Mouse (Mus musculus) CD4-positive naive resting alpha-beta T cell, adult 76 days (primary cell): Measurements from ENCODE around the gene Ttc39d. TPM values are rescaled to one million over a fixed set of nuclear protein-coding genes. Genes with fewer than 3 reads are reported as not detected.

Experiments used
- total RNA-seq: library from RNA; stranded (reverse); gene quantifications from one replicate; pipeline ENCODE4 v1.2.4, GENCODE M21; 2023

Gene Ttc39d
- not detected for total RNA-seq

DNA sequence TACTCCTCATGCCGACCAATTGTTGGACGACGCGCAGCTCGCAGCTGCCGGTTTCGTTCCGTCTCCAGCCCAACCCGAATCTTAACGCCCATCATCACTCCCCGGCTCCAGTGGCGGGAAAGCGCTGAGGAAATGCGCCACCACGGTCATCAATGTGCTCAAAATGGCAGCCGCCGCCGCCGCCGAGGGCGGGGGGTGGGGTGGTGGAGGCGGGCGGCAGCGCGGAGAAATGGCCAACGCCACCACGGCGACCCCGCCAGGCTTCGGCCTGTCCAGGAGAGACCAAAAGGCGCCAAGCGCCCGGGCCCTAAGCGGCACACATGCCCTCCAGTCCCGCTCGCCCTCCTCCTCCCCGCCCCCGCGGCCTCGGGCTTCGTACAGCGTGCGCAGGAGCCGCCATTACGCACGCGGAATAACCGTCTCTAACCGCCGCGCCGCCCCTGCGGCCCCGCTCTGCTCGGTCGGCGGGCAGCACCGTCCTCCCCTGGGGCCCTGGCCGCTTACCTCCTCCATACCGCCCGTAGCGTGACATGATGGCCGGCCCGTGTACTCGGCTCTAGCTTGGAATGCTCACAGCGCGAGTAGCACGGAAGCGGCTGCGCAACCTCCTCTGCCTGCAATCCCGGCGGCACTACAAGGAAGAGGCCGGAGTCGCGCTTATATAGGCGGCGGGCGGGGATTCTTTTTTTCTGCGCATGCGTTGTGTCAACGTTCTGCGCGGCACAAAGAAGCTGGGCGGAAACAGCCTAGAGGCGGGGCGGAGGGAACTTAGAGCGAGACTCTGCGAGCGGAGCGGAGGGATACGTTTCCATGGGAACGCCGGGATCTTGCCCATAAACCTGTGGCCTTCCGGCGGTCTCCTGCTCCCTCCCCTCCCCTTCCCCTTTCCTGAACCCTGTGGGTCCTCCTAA is at the start of gene Ttc39d, which contains the start of gene Srsf7:
Gene Ttc39d, plus strand, starts transcription at position 790 of the 911 bp plus-strand sequence.
Gene Srsf7, minus strand, starts transcription at position 637 of the 911 bp plus-strand sequence.

DNA sequence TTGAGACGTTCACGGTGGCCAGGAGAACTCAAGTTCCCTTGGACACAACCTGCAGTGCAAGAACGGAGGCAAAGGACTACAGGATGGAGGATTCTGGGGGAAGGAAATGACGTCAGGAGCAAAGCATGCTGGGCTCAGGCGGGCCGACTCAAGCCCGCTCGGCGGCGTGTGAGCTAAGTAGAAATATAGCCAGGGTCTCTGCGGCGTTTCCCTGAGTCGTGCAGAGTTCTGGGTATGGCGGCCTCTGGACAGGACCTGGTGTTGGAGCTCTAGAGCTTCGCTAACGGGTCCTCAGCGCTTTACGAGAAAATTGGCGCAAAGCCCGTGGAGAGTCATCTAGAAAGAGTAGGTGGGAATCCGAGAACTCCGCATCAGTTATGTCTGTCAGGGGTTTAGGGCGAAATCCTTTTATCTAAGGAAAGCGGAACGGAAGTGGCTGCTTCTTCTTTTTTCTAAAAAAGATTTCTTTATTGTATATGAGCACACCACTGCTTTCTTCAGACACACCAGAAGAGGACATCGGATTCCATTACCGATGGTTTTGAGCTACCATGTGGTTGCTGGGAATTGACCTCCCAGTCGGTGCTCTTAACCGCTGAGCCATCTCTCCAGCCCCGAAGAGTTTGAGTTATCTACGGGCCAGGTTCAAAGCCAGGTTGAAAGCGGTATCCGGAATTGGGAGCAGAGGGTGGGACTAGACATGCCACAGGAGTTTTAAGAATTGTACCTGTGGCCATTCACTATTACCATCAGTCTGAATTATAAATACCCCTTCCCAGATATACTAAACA is 17.3 kb downstream of the Ttc39d start, which contains the start of gene Gemin6:
Gene Gemin6, plus strand, starts transcription at position 116 of the 791 bp plus-strand sequence.

Other genes starting within 250 kb of the Ttc39d start
- gene Hnrnpll, start 145.1 kb upstream of the Ttc39d start, total RNA-seq, result 22.6 TPM
- gene Galm, start 80.0 kb upstream of the Ttc39d start, total RNA-seq, result 5.1 TPM
- gene Srsf7, start 153 bp upstream of the Ttc39d start, total RNA-seq, result 381 TPM
- gene Gemin6, start 17.0 kb downstream of the Ttc39d start, total RNA-seq, result 3.2 TPM
- not detected for gene Morn2, start 82.7 kb downstream of the Ttc39d start, total RNA-seq
- gene Dhx57, start 83.0 kb downstream of the Ttc39d start, total RNA-seq, result 25.1 TPM
- gene Arhgef33, start 99.9 kb downstream of the Ttc39d start, total RNA-seq, result 1.4 TPM
- gene Gm10190, start 166.1 kb downstream of the Ttc39d start, total RNA-seq, result not detected